Mouse (Mus musculus) liver, postnatal 0 days (tissue): ENCODE data around the gene Gas2.

Experiments used
- CTCF ChIP-seq: sonication (generic); IDR thresholded peaks from 2 replicates; pipeline ENCODE4 v1.5.1; 2016; ENCODE audit warnings: antibody characterized with exemption, low read depth
- EP300 ChIP-seq: IDR thresholded peaks from 2 replicates; pipeline ENCODE4 v1.6.1; 2016; ENCODE audit warnings: antibody characterized with exemption, low read depth, mild to moderate bottlenecking

GRCm38 (mm10) chr7:51975181-51975580 is 113.4 kb downstream of the Gas2 start:
- TF ChIP-seq CTCF (no peak), EP300 (no peak)
